Mouse (Mus musculus): ENCODE results near the gene 1700020A23Rik.

1700020A23Rik gene

GRCm38 (mm10) chr2:130451086-130451726, 46.1 kb downstream of the 1700020A23Rik start:
- DNase-seq, result no peak

- peak; percentile 28 for DNase-seq
Observed at GRCm38 (mm10) chr2:130451727-130452090, 46.6 kb downstream of the 1700020A23Rik start.

- no peak for DNase-seq
Observed at GRCm38 (mm10) chr2:130452266-130452665, 47.2 kb downstream of the 1700020A23Rik start.

- no peak for DNase-seq
Observed at GRCm38 (mm10) chr2:130453421-130453820, 48.4 kb downstream of the 1700020A23Rik start.

GRCm38 (mm10) chr2:130454748-130455370, 49.8 kb downstream of the 1700020A23Rik start:
- DNase-seq, result peak; percentile 74
